Comparison of ENCODE assay signal across 24 mouse cellular contexts in the genomic region with DNA sequence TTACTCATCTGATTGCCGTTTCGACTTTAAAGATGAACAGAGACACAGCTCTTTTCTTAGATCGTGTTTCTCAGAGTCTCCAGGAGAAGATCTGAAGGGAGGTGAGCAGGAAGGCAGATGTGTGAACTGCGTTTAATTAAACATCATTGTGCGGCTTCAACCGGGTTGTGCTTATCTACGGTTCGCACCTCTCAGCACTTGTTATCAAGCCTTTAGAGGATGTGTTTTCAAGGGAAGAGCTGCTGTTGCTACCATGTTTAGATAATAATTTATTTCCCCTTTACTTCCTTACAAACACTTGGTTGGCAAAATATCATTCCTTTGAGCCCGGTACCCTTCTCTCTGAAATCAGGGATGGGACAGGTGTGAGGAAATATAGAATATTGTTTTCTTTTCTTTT.
"Had no signal": no experiment of that assay in that cellular context is flagged by ENCODE, and none has a peak within 500 bp of the region (broad histone marks: within the 10 kb centered on the region; RNA-seq: fewer than 3 reads in every experiment).

No protein-coding gene starts in this region.

- H3K27me3 ChIP-seq: heart, embryonic 12.5 days; hindbrain, embryonic 12.5 days; intestine, embryonic 15.5 days; limb, embryonic 12.5 days had no signal

- H3K36me3 ChIP-seq: hindbrain, embryonic 10.5 days; hindbrain, embryonic 12.5 days; intestine, embryonic 15.5 days; limb, embryonic 12.5 days had no signal

- H3K9me3 ChIP-seq: heart, embryonic 10.5 days; heart, embryonic 12.5 days; hindbrain, embryonic 10.5 days; hindbrain, embryonic 12.5 days; intestine, embryonic 15.5 days; limb, embryonic 12.5 days had no signal

- DNase-seq: gastrocnemius, adult 2 months; gastrocnemius, postnatal 10 days; gastrocnemius, postnatal 25 days; heart, adult 18-20 months; heart, postnatal 10 days; heart, postnatal 4 days; kidney, adult 18-20 months; kidney, adult 8-10 months; kidney, postnatal 10 days; kidney, postnatal 25 days; kidney, postnatal 4 days; layer of hippocampus, adult 9-11 months; layer of hippocampus, postnatal 36 days; left cerebral cortex, postnatal 4 days had no signal

- ATAC-seq: hindbrain, embryonic 16.5 days; inflammation-experienced regulatory T-cells, adult 6 months; intestine, embryonic 15.5 days; intestine, postnatal 0 days had no signal

- H3K4me2 ChIP-seq: heart, embryonic 12.5 days; hindbrain, embryonic 12.5 days; hindbrain, embryonic 14.5 days; intestine, embryonic 15.5 days; limb, embryonic 12.5 days had no signal

- H3K27ac ChIP-seq: gastrocnemius, adult 2 months; heart, embryonic 10.5 days; hindbrain, embryonic 10.5 days; hindbrain, embryonic 12.5 days; hindbrain, embryonic 14.5 days; intestine, embryonic 15.5 days; limb, embryonic 12.5 days had no signal

- H3K9ac ChIP-seq: heart, embryonic 12.5 days; hindbrain, embryonic 12.5 days; hindbrain, embryonic 14.5 days; intestine, embryonic 15.5 days; limb, embryonic 12.5 days had no signal

- H3K4me3 ChIP-seq: gastrocnemius, adult 2 months; heart, embryonic 10.5 days; heart, embryonic 12.5 days; hindbrain, embryonic 10.5 days; hindbrain, embryonic 12.5 days; intestine, embryonic 15.5 days; limb, embryonic 12.5 days had no signal

- H3K4me1 ChIP-seq: heart, embryonic 10.5 days; heart, embryonic 12.5 days; hindbrain, embryonic 10.5 days; hindbrain, embryonic 12.5 days; intestine, embryonic 15.5 days; limb, embryonic 12.5 days had no signal
